Mouse (Mus musculus) stomach, embryonic 16.5 days (tissue): ENCODE data around the gene Fkbp8. TPM values are rescaled to one million over a fixed set of nuclear protein-coding genes. Genes with fewer than 3 reads are reported as not detected.

Source experiments
- ATAC-seq: fragments of 200-750 bp; cut with Nextera tagmentation; 2 replicates; pipeline ENCODE4 v1.8.0; 2017; ENCODE audit warnings: moderate number of reproducible peaks, moderate TSS enrichment; ENCODE audit not compliant: insufficient read depth, low FRiP score
- H3K27ac ChIP-seq: fragments of 300-500 bp; sonication (generic); 2 replicates; pipeline ENCODE4 v1.5.1; 2014; ENCODE audit warnings: low read length
- H3K27me3 ChIP-seq: fragments of 300-500 bp; sonication (generic); 2 replicates; pipeline ENCODE4 v1.6.1; 2014; ENCODE audit warnings: low read length, control low read depth, mixed read lengths; ENCODE audit not compliant: control insufficient read depth, insufficient read depth
- H3K36me3 ChIP-seq: fragments of 300-500 bp; sonication (generic); 2 replicates; pipeline ENCODE4 v1.6.1; 2014; ENCODE audit warnings: low read length; ENCODE audit not compliant: control insufficient read depth, insufficient read depth
- H3K4me1 ChIP-seq: fragments of 300-500 bp; sonication (generic); 2 replicates; pipeline ENCODE4 v1.6.1; 2014; ENCODE audit warnings: low read length, control low read depth, mixed read lengths; ENCODE audit not compliant: control insufficient read depth, insufficient read depth
- H3K4me2 ChIP-seq: fragments of 300-500 bp; sonication (generic); 2 replicates; pipeline ENCODE4 v1.6.1; 2014; ENCODE audit warnings: low read depth, low read length, mixed read lengths
- H3K4me3 ChIP-seq: fragments of 300-500 bp; sonication (generic); replicated peaks from 2 replicates; pipeline ENCODE4 v1.5.1; 2014; ENCODE audit warnings: mild to moderate bottlenecking, low read length
- H3K9ac ChIP-seq: fragments of 300-500 bp; sonication (generic); 2 replicates; pipeline ENCODE4 v1.6.1; 2014; ENCODE audit warnings: low read length
- H3K9me3 ChIP-seq: fragments of 300-500 bp; sonication (generic); replicated peaks from 2 replicates; pipeline ENCODE4 v1.6.1; 2016; ENCODE audit warnings: low read length, control low read depth; ENCODE audit not compliant: control insufficient read depth
- WGBS: fragments of 180-500 bp; shearing (Covaris S2); extraction: QIAGEN DNeasy Blood & Tissue Kit; methylation state at CpG from one replicate; pipeline ENCODE4 v1.1.7; 2014; 5-methylcytosine and 5-hydroxymethylcytosine counted together
- polyA plus RNA-seq: library from polyadenylated mRNA; unstranded; fragments of >200 nt; fragmentation: Nextera tagmentation; extraction: Ambion mirVana; gene quantifications from 2 replicates; pipeline ENCODE4 v1.2.1, GENCODE M21; 2015

The Fkbp8 gene
- polyA plus RNA-seq, 1 experiment from 2014 or later = 291 TPM

GRCm38 (mm10) chr8:70544200-70544687 is 16.7 kb downstream of the Fkbp8 start:
- Histone ChIP-seq H3K27me3 (no peaks in the 10 kb centered on the region), H3K27ac (peak overlapping the region; percentile 58; the same call in 1 of the 2 replicates), H3K4me3 (no peak overlapping the region), H3K9ac (no peak overlapping the region), H3K9me3 (no peaks in the 10 kb centered on the region), H3K4me2 (no peak overlapping the region), H3K4me1 (peaks cover 27% of the 10 kb centered on the region), H3K36me3 (no peaks in the 10 kb centered on the region)
- 44% methylated on average over 6 of the region's 6 CpGs for WGBS
- no peak for ATAC-seq

- Histone ChIP-seq H3K4me1 (peaks cover 15% of the 10 kb centered on the region), H3K9me3 (no peaks in the 10 kb centered on the region), H3K27me3 (no peaks in the 10 kb centered on the region), H3K9ac (0 out of 2 replicates have a peak overlapping the region, but pooled peaks have one; percentile 10), H3K36me3 (no peaks in the 10 kb centered on the region), H3K4me3 (no peak overlapping the region), H3K27ac (no peak overlapping the region), H3K4me2 (no peak overlapping the region)
- no peak for ATAC-seq
- WGBS = 79% methylated on average over 4 of the region's 4 CpGs
Observed at GRCm38 (mm10) chr8:70546412-70546811, 18.9 kb downstream of the Fkbp8 start.

- no peaks in the 10 kb centered on the region for H3K9me3 ChIP-seq
- WGBS = 80% methylated on average over 6 of the region's 6 CpGs
- peaks cover 19% of the 10 kb centered on the region for H3K4me1 ChIP-seq
- no peak overlapping the region for H3K27ac ChIP-seq
- no peaks in the 10 kb centered on the region for H3K36me3 ChIP-seq
- no peaks in the 10 kb centered on the region for H3K27me3 ChIP-seq
- H3K4me2 ChIP-seq = no peak overlapping the region
- H3K4me3 ChIP-seq = no peak overlapping the region
- no peak for ATAC-seq
- H3K9ac ChIP-seq = no peak overlapping the region
Observed at GRCm38 (mm10) chr8:70547762-70548161, 20.2 kb downstream of the Fkbp8 start.

GRCm38 (mm10) chr8:70549412-70550184 is 22.1 kb downstream of the Fkbp8 start:
- Histone ChIP-seq H3K27ac (no peak overlapping the region), H3K4me1 (peaks cover 24% of the 10 kb centered on the region), H3K36me3 (no peaks in the 10 kb centered on the region), H3K27me3 (no peaks in the 10 kb centered on the region), H3K9me3 (no peaks in the 10 kb centered on the region), H3K4me2 (no peak overlapping the region), H3K4me3 (no peak overlapping the region), H3K9ac (no peak overlapping the region)
- 86% methylated on average over 10 of the region's 10 CpGs for WGBS
- ATAC-seq = no peak

- H3K9me3 ChIP-seq = no peaks in the 10 kb centered on the region
- H3K4me1 ChIP-seq = peaks cover 23% of the 10 kb centered on the region
- ATAC-seq = no peak
- no peak overlapping the region for H3K9ac ChIP-seq
- H3K27ac ChIP-seq = no peak overlapping the region
- H3K4me3 ChIP-seq = no peak overlapping the region
- no peaks in the 10 kb centered on the region for H3K36me3 ChIP-seq
- WGBS = 51% methylated on average over 3 of the region's 3 CpGs
- no peak overlapping the region for H3K4me2 ChIP-seq
- no peaks in the 10 kb centered on the region for H3K27me3 ChIP-seq
Observed at GRCm38 (mm10) chr8:70551558-70552161, 24.1 kb downstream of the Fkbp8 start.

GRCm38 (mm10) chr8:70552836-70553235 is 25.3 kb downstream of the Fkbp8 start:
- ATAC-seq = 0 out of 2 replicates have a peak, but pooled peaks have one; percentile 6
- Histone ChIP-seq H3K4me3 (no peak overlapping the region), H3K9me3 (no peaks in the 10 kb centered on the region), H3K4me1 (peaks cover 21% of the 10 kb centered on the region), H3K36me3 (no peaks in the 10 kb centered on the region), H3K27me3 (no peaks in the 10 kb centered on the region), H3K27ac (no peak overlapping the region), H3K9ac (no peak overlapping the region), H3K4me2 (no peak overlapping the region)
- 38% methylated on average over 1 of the region's 1 CpGs for WGBS

GRCm38 (mm10) chr8:70553740-70554139 is 26.2 kb downstream of the Fkbp8 start:
- no peak overlapping the region for H3K4me3 ChIP-seq
- ATAC-seq = no peak
- no peaks in the 10 kb centered on the region for H3K9me3 ChIP-seq
- H3K9ac ChIP-seq = no peak overlapping the region
- no peaks in the 10 kb centered on the region for H3K36me3 ChIP-seq
- peaks cover 27% of the 10 kb centered on the region for H3K4me1 ChIP-seq
- peak overlapping the region; percentile 24 for H3K27ac ChIP-seq
- no peaks in the 10 kb centered on the region for H3K27me3 ChIP-seq
- H3K4me2 ChIP-seq = no peak overlapping the region

GRCm38 (mm10) chr8:70555079-70555747 is 27.7 kb downstream of the Fkbp8 start:
- Histone ChIP-seq H3K36me3 (no peaks in the 10 kb centered on the region), H3K4me3 (no peak overlapping the region), H3K27ac (no peak overlapping the region), H3K9ac (no peak overlapping the region), H3K27me3 (no peaks in the 10 kb centered on the region), H3K4me1 (peaks cover 32% of the 10 kb centered on the region), H3K9me3 (no peaks in the 10 kb centered on the region), H3K4me2 (no peak overlapping the region)
- ATAC-seq = no peak
- WGBS = 82% methylated on average over 4 of the region's 4 CpGs

- ATAC-seq = no peak
- no peaks in the 10 kb centered on the region for H3K36me3 ChIP-seq
- H3K9ac ChIP-seq = no peak overlapping the region; the same call in 1 of the 2 replicates
- no peaks in the 10 kb centered on the region for H3K9me3 ChIP-seq
- H3K4me1 ChIP-seq = peaks cover 40% of the 10 kb centered on the region
- H3K4me3 ChIP-seq = no peak overlapping the region
- no peak overlapping the region for H3K4me2 ChIP-seq
- 46% methylated on average over 4 of the region's 4 CpGs for WGBS
- no peak overlapping the region for H3K27ac ChIP-seq
- no peaks in the 10 kb centered on the region for H3K27me3 ChIP-seq
Observed at GRCm38 (mm10) chr8:70558334-70558733, 30.8 kb downstream of the Fkbp8 start.
